In genomic region chr17:84113608-84114278, GRCm38 (mm10) we compare ENCODE assay signal across 8 mouse cellular contexts.
DNase-seq lines count a peak whose midpoint lies in the region; TF ChIP-seq lines count a peak whose summit lies in the region.

No protein-coding gene starts in this region.

- H3K9me3 ChIP-seq in megakaryocyte, embryonic 14.5 days = no peaks in the 10 kb centered on the region

- peak overlapping the region; percentile 42 for H3K4me3 ChIP-seq in megakaryocyte, embryonic 14.5 days (replicated peaks)
- H3K4me3 ChIP-seq in small intestine, adult 2 months (ENCODE audit: low read depth, low read length) = no peak overlapping the region

- H3K36me3 ChIP-seq in megakaryocyte, embryonic 14.5 days (replicated peaks; ENCODE audit: low read length) = no peaks in the 10 kb centered on the region
- no peaks in the 10 kb centered on the region for H3K36me3 ChIP-seq in small intestine, adult 2 months (ENCODE audit: control insufficient read depth, insufficient read depth, low read length)

- peak; percentile 82 for DNase-seq in adipocyte (ENCODE audit: low spot score)
- DNase-seq in cerebellum, adult 9-11 months = peak; percentile 41
- DNase-seq in frontal cortex, postnatal 36 days (ENCODE audit: low spot score in 2 of 2) = peak; percentile 52 to 70
- DNase-seq in induced T-regulatory cell, adult 2 months (ENCODE audit: low read depth) = peak; percentile 95
- DNase-seq in left cerebral cortex, postnatal 14 days (ENCODE audit: low spot score in 2 of 2) = peak; percentile 62 to 80
- no peak for DNase-seq in Muller cell, postnatal 12 days (ENCODE audit: inconsistent ontology term)

- WGBS in small intestine, adult 2 months = 16% methylated on average over 8 of the region's 8 CpGs

- H3K27ac ChIP-seq in small intestine, adult 2 months (ENCODE audit: insufficient read depth, low read depth, low read length) = no peak overlapping the region

- no peak for TF ChIP-seq POLR2A in small intestine, adult 2 months (IDR thresholded peaks at IDR 0.05; ENCODE audit: low read depth, low read length)

- intact Hi-C loops in left cerebral cortex, postnatal 14 days (cut with DNase I) = loop anchor here (5.0 kb wide), 1 partner anchor 74 kb away; the partner anchor contains the start of gene Zfp36l2

- H3K27me3 ChIP-seq in megakaryocyte, embryonic 14.5 days (replicated peaks) = peaks cover 5% of the 10 kb centered on the region
- H3K27me3 ChIP-seq in small intestine, adult 2 months (ENCODE audit: control insufficient read depth, insufficient read depth, low read length) = no peaks in the 10 kb centered on the region

- peaks cover 82% of the 10 kb centered on the region for H3K4me1 ChIP-seq in megakaryocyte, embryonic 14.5 days
- peaks cover 45% of the 10 kb centered on the region for H3K4me1 ChIP-seq in small intestine, adult 2 months (ENCODE audit: control insufficient read depth, insufficient read depth, insufficient read length, low read length)

- peak; percentile 84 for TF ChIP-seq CTCF in small intestine, adult 2 months (IDR thresholded peaks at IDR 0.05; ENCODE audit: extremely low read depth, insufficient read length, insufficient replicate concordance, low read depth, low read length)
